Mouse (Mus musculus) stomach, postnatal 0 days (tissue): ENCODE results near the gene Rbpms2.

Source experiments
- CTCF ChIP-seq: IDR thresholded peaks from 2 replicates; pipeline ENCODE4 v1.5.1; 2016; ENCODE audit warnings: antibody characterized with exemption, low read depth, mild to moderate bottlenecking, moderate library complexity
- EP300 ChIP-seq: optimal IDR thresholded peaks from 2 replicates; pipeline ENCODE3; 2016; ENCODE audit warnings: antibody characterized with exemption

GRCm38 (mm10) chr9:65654700-65655237, 25.3 kb downstream of the Rbpms2 start:
- TF ChIP-seq CTCF (no peak), EP300 (no peak)
